Mouse (Mus musculus): ENCODE data around the gene Cldn2. TPM values are rescaled to one million over a fixed set of nuclear protein-coding genes. Genes with fewer than 3 reads are reported as not detected.
A peak's percentile ranks its signal among the peaks of the same experiment; 100 is the strongest.

The Cldn2 gene
- total RNA-seq, 2 experiments from 2014 or later = not detected

DNA sequence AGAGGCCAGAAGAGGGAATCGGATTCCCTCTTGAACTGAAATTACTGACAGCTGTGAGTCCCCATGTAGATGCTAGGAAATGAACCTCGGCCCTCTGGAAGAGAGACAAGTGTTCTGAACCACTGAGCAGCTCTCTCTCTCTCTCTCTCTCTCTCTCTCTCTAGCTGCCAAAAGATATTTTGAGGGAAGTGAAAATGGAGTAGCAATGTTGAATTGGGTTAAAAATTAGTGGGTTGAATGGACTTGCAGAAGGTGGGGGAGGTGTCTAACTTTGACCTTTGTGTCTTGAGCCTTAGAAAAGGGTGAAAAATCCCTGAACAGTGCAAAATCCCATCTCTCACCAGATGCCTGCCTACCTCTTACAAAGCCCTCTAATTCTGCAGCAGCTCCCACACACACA lies 6.8 kb downstream of the Cldn2 start:
- no peak for DNase-seq

DNA sequence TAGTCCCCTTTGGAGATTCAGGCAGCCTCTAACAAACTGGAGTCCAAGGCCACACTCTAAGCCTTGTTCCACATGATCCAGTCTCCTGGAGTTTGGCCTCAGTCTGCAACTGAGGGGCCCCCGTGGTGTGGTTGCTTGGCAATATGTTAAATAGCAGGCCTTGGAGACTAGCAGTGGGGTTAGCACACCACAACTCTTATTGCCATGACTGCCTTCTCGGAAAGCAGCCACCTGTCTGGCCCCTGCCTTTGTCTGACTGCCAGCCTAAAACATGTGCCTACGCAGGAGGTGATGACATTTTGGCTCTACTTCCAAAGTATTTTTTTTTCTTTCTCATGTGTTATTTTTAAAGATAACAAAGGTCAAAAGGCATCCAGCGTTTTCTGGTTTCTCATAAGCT lies 7.5 kb downstream of the Cldn2 start:
- DNase-seq = no peak

DNA sequence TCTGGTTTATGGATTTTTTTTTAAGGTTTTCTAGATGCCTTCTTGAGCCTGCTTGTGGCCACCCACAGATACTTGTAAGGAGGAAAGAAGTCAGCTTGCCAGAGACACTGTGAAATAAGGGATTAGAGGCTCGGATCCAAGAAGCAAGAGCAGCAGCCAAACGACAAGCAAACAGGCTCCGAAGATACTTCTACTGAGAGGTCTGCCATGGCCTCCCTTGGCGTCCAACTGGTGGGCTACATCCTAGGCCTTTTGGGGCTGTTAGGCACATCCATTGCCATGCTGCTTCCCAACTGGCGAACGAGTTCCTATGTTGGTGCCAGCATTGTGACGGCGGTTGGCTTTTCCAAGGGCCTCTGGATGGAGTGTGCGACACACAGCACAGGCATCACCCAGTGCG lies 7.9 kb downstream of the Cldn2 start:
- DNase-seq = no peak

DNA sequence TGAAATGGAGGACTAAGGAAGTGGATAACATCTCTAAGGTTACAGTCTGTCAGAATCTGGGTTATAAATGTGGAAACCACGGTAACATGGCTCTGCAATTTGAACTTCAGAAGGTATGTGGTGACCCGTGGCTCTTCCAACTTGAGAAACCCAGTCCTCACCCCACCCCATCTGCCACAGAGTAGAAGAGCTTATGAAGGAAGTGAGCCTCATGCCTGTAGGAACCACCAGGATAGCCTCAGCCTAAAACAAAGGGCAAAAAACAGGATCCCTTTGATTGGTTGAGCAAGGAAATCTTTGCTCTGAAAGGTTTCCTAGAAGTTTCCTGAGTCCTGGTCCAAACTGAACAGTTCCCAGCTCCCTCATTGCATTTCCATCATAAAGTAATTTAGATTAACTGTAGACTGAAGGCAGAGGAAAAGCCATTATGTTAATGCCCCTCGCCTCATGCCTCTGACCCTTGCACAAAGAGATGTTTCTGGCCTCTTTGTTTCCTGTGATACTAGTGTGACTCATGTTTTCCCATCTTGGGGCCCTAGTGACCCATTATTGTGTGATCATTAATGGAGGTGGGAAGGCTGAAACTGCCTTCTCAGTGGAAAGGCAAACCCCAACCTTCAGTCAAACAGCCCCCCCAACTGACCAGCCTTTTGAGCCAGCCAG lies 12.1 kb downstream of the Cldn2 start:
- DNase-seq = no peak

GRCm38 (mm10) chrX:139813299-139814002 lies 12.8 kb downstream of the Cldn2 start:
- DNase-seq = no peak

- no peak for DNase-seq
Observed at GRCm38 (mm10) chrX:139814018-139814635, 13.5 kb downstream of the Cldn2 start.

- DNase-seq = no peak
Observed at GRCm38 (mm10) chrX:139815201-139815600, 14.6 kb downstream of the Cldn2 start.

- no peak for DNase-seq
Observed at GRCm38 (mm10) chrX:139825402-139825801, 24.8 kb downstream of the Cldn2 start.

DNA sequence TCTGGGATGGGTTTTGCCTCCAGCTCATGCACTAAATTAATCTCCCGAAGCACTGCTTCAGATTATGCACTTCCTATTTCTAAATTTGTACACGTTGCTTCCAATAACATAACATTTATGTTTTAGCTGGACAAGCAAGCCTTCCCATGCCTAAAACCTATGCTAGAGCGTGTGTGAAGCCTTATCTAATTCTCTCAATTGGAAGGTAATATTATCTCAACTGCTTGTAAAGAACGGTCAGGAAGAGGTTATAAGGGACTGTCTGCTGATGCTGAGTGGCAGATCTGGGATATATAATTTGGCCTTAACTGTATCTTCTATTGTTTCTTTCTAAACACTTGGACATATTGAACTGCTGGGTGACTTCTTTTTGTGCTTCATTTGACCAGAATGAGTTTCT lies 26.3 kb downstream of the Cldn2 start:
- no peak for DNase-seq

GRCm38 (mm10) chrX:139828363-139829092 lies 27.9 kb downstream of the Cldn2 start:
- DNase-seq = no peak

GRCm38 (mm10) chrX:139832464-139832863 lies 31.8 kb downstream of the Cldn2 start:
- DNase-seq = peak; percentile 7 to 59

- DNase-seq = peak in 1 of 2 experiments; percentile 4
Observed at GRCm38 (mm10) chrX:139839057-139839456, 38.4 kb downstream of the Cldn2 start.

GRCm38 (mm10) chrX:139841091-139841490 lies 40.5 kb downstream of the Cldn2 start:
- no peak for DNase-seq

DNA sequence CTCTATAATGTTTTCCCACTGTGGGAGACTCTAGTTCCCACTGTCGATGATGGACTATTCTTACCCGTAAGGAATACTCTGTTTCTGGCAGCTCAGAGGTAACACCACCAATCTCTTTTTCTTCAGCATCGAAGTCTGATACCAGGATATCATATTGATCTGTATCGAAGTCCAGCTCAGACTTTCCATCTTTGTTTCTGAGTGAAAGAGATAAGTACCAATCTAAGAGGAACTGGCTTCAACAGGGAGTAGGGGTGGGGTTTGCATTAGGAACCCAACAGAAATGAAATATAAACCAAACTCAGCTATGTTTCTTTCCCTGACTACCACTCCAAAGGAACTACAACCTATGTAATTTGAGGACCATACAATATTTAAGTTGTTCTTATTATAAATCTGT lies 54.2 kb downstream of the Cldn2 start:
- DNase-seq = no peak

DNA sequence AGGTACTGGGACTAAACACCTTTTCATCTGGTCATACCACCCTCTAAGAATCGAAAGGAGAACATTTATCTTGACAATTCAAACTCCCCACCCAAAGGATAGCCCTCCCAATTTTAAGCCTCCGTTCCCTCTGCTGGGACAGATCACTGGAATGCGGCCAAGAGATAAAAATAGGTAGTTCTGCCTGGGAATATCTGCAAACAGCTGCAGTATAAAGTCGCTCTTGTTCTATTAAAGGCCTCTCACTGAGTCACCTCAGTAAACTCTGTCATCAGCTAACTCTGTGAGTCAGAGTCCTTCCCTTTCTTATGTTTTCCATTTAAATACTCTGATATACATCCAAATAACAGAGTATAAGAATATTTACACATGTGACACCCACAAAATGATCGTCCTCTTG lies 58.8 kb downstream of the Cldn2 start:
- DNase-seq = peak; percentile 6 to 8

Other genes starting within 250 kb of the Cldn2 start
- gene Rnf128, start 237.5 kb upstream of the Cldn2 start, total RNA-seq (2021) = 10 to 100 TPM; 67.3 to 75.5 TPM
- gene Tbc1d8b, start 115.8 kb upstream of the Cldn2 start, total RNA-seq (2021) = 1 to 10 TPM; 5.6 to 5.7 TPM
- gene Gm15013, start 86.3 kb upstream of the Cldn2 start, total RNA-seq (2021) = not detected
- not detected for gene Ripply1, start 18.5 kb upstream of the Cldn2 start, total RNA-seq (2021)
- 1 to 10 TPM; 4.6 to 6.0 TPM for gene Morc4, start 70.8 kb downstream of the Cldn2 start, total RNA-seq (2021)
- gene Rbm41, start 197.8 kb downstream of the Cldn2 start, total RNA-seq (2021) = 1 to 10 TPM; 5.6 to 6.7 TPM

All from heart, adult 18-20 months (tissue).